Mouse (Mus musculus) heart, adult 2 months (tissue): ENCODE results near the gene Stat3.

Source experiments
- EP300 ChIP-seq: fragments of 200-500 bp; IDR thresholded peaks from 2 replicates; pipeline ENCODE4 v1.6.1; 2011; ENCODE audit warnings: low read depth, low read length, control low read depth; ENCODE audit not compliant: insufficient read depth
- POLR2A ChIP-seq: fragments of 200-500 bp; IDR thresholded peaks from 2 replicates; pipeline ENCODE4 v1.6.1; 2011; ENCODE audit warnings: mild to moderate bottlenecking, low read depth, low read length, control low read depth; ENCODE audit not compliant: insufficient read depth

DNA sequence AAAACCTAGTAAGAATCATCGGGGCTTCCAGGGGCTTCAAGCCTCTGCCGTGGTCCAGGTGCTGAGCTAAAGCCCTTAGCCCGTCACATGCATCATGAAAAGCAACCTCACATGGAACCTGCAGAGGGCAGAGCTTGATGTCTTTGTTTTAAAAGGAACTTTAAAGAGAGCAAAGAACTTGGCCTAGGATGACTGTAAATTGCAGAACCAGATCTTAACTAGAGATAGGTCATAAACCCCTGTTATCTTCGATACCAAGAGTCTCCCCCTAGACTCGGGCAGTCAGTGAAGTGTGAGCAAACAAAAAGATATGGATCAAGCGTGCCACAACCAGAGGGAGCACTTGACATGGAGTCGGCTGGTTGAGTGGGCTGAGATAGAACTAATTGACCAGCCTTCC, 73.7 kb downstream of the Stat3 start:
- TF ChIP-seq POLR2A, result no peak
- no peak for TF ChIP-seq EP300
